Mouse (Mus musculus): ENCODE measurements around the gene Akr1a1.

The Akr1a1 gene

GRCm38 (mm10) chr4:116672785-116673184, 21.3 kb upstream of the Akr1a1 start:
- ChIA-PET CTCF (interaction anchor here in 1 of 4 experiments (0.8 kb wide), 2 partner anchors 11 to 28 kb away, joined by 4 to 5 read pairs; no protein-coding TSS in a partner anchor), POLR2A (interaction anchor here (0.7 to 6.2 kb wide), 8 partner anchors 11 to 28 kb away, joined by 3 to 73 read pairs (median 6); partner anchors contain the start of genes Prdx1 (in 4 of the 4) and Akr1a1 (in 1 of the 4))

DNA sequence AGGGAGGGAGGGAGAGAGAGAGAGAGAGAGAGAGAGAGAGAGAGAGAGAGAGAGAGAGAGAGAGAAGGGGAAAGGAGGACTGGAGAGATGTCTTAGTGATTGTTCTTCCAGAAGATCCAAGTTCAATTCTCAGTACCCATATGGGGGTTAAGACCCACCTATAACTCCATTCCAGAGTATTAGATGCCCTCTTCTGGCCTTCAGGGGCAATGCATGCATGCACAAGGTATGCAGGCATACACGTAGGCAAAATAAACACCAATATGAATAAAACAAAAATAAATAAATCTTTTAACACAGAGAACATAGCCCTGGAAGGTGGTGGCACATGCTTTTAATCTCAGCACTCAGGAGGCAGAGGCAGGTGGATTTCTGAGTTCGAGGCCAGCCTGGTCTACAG, 17.8 kb upstream of the Akr1a1 start:
- POLR2A ChIA-PET: interaction anchor here in 1 of 4 experiments (1.7 kb wide), 1 partner anchor 16 kb away, joined by 6 read pairs; the partner anchor contains the start of gene Prdx1
- CTCF ChIA-PET: no interaction called here

GRCm38 (mm10) chr4:116668145-116668544, 16.7 kb upstream of the Akr1a1 start:
- POLR2A ChIA-PET: interaction anchor here in 2 of 4 experiments (1.2 to 1.7 kb wide), 3 partner anchors 17 to 40 kb away, joined by 4 to 6 read pairs (median 6); partner anchors contain the start of genes Prdx1 (in 2 of the 2) and Nasp (in 1 of the 2)
- CTCF ChIA-PET: interaction anchor here in 1 of 4 experiments (1.3 kb wide), 1 partner anchor 16 kb away, joined by 5 read pairs; the partner anchor contains the start of gene Akr1a1

GRCm38 (mm10) chr4:116666625-116667024, 15.1 kb upstream of the Akr1a1 start:
- ChIA-PET CTCF (interaction anchor here in 2 of 4 experiments (0.6 to 1.1 kb wide), 2 partner anchors 19 to 88 kb away, joined by 3 to 4 read pairs; partner anchors contain the start of gene Prdx1 (in 1 of the 2)), POLR2A (interaction anchor here in 3 of 4 experiments (0.6 to 18.6 kb wide), 5 partner anchors 10 to 508 kb away, joined by 3 to 320 read pairs (median 5); partner anchors contain the start of gene Prdx1 (in 1 of the 3))

- POLR2A ChIA-PET: interaction anchor here (0.6 to 28.6 kb wide), 25 partner anchors 11 to 881 kb away, joined by 3 to 786 read pairs (median 3); partner anchors contain the start of genes Prdx1 (in 3 of the 4), Akr1a1 (in 2 of the 4), Tesk2 (in 2 of the 4) and Gpbp1l1 (in 1 of the 4)
- CTCF ChIA-PET: interaction anchor here (0.6 to 1.8 kb wide), 23 partner anchors 9 to 1973 kb away, joined by 3 to 12 read pairs (median 4); partner anchors contain the start of genes Akr1a1 (in 2 of the 4), Nasp (in 1 of the 4) and Prdx1 (in 1 of the 4)
These were observed 10.5 kb upstream of the Akr1a1 start for GRCm38 (mm10) chr4:116661998-116662397.

GRCm38 (mm10) chr4:116660829-116661228, 9.3 kb upstream of the Akr1a1 start:
- ChIA-PET CTCF (interaction anchor here in 3 of 4 experiments (0.5 to 1.5 kb wide), 5 partner anchors 9 to 32 kb away, joined by 3 read pairs; partner anchors contain the start of gene Akr1a1 (in 1 of the 3)), POLR2A (interaction anchor here (0.6 to 28.6 kb wide), 18 partner anchors 9 to 495 kb away, joined by 3 to 786 read pairs (median 5); partner anchors contain the start of genes Prdx1 (in 4 of the 4), Akr1a1 (in 3 of the 4), Gpbp1l1 (in 2 of the 4) and Nasp (in 1 of the 4))

DNA sequence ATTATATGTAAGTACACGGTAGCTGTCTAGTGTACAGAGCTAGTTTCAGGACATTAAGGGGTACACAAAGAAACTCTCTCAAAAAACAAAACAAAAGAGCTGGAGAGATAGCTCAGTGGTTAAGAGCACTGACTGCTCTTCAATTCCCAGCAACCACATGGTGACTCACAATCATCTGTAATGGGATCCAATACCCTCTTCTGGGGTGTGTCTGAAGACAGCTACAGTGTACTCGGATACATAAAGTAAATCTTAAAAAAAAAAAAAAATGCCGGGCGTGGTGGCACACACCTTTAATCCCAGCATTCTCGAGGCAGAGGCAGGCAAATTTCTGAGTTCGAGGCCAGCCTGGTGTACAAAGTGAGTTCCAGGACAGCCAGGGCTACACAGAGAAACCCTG, 8.4 kb upstream of the Akr1a1 start:
- POLR2A ChIA-PET: interaction anchor here (0.7 to 28.6 kb wide), 12 partner anchors 8 to 578 kb away, joined by 3 to 786 read pairs (median 13); partner anchors contain the start of genes Prdx1 (in 4 of the 4), Akr1a1 (in 3 of the 4) and Nasp (in 1 of the 4)
- CTCF ChIA-PET: interaction anchor here in 1 of 4 experiments (2.7 kb wide), 1 partner anchor 15 kb away, joined by 18 read pairs; no protein-coding TSS in a partner anchor

- ChIA-PET CTCF (interaction anchor here in 1 of 4 experiments (2.7 kb wide), 1 partner anchor 15 kb away, joined by 18 read pairs; no protein-coding TSS in a partner anchor), POLR2A (interaction anchor here (0.7 to 28.6 kb wide), 12 partner anchors 8 to 578 kb away, joined by 3 to 786 read pairs (median 10); partner anchors contain the start of genes Akr1a1 (in 3 of the 4), Prdx1 (in 3 of the 4), Gpbp1l1 (in 1 of the 4) and Nasp (in 1 of the 4))
These were observed 8.0 kb upstream of the Akr1a1 start for GRCm38 (mm10) chr4:116659474-116659873.

DNA sequence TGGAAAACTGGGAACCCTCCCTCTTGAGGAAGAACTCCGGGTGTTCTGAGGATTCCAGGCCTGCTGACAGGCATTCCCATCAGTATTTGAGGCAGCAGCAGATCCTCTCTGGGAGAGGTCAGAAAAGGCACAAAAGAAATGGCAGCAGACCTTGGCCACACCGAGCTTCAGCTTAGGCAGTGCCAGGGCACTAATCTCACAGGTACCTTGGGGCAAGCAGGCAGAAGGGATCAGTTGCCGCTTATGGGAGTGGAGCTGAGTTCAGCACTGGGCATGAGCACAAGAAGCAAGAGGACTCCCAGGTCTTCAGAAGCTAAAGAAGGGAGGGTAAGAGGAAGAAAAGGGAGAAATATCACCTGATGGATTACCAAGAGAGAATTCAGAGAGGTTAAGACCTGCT, 6.5 kb upstream of the Akr1a1 start:
- CTCF ChIA-PET: interaction anchor here in 2 of 4 experiments (1.1 to 2.7 kb wide), 3 partner anchors 13 to 131 kb away, joined by 3 to 18 read pairs (median 5); no protein-coding TSS in a partner anchor

DNA sequence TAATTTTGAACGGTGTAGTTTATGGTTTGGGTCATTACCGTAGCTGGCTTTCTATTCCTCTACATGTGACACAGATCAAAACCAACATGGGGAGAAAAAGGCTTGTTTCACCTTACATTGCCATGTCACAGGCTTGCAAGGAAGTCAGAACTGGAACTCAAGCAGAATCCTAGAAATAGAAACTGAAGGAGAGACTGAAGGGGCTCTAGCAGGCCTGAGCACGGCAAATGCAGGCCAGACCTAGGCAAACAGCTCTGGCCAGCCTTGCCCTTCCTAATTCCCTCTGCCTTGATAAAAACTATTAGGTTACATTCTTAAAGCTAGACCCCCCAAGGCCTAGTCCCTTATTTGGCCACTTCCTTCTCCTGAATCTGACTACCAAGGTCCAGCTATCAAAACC, 4.2 kb upstream of the Akr1a1 start:
- CTCF ChIA-PET: interaction anchor here in 3 of 4 experiments (0.5 to 2.1 kb wide), 4 partner anchors 8 to 1119 kb away, joined by 3 to 7 read pairs (median 4); no protein-coding TSS in a partner anchor
- POLR2A ChIA-PET: interaction anchor here (0.7 to 28.6 kb wide), 20 partner anchors 8 to 435 kb away, joined by 3 to 786 read pairs (median 4); partner anchors contain the start of genes Prdx1 (in 4 of the 4), Gpbp1l1 (in 2 of the 4), Nasp (in 2 of the 4) and Akr1a1 (in 1 of the 4)

More for the DNA sequence above, 6.5 kb upstream of the Akr1a1 start:
- POLR2A ChIA-PET: interaction anchor here (0.6 to 28.6 kb wide), 18 partner anchors 9 to 782 kb away, joined by 3 to 786 read pairs (median 4); partner anchors contain the start of genes Prdx1 (in 4 of the 4), Akr1a1 (in 1 of the 4), Ccdc163 (in 1 of the 4) and Gpbp1l1 (in 1 of the 4)

- ChIA-PET POLR2A (interaction anchor here in 3 of 4 experiments (0.6 to 28.6 kb wide), 15 partner anchors 8 to 98 kb away, joined by 3 to 786 read pairs (median 5); partner anchors contain the start of genes Prdx1 (in 3 of the 3), Gpbp1l1 (in 2 of the 3), Nasp (in 2 of the 3) and Akr1a1 (in 1 of the 3)), CTCF (interaction anchor here in 3 of 4 experiments (0.5 to 2.1 kb wide), 4 partner anchors 8 to 1119 kb away, joined by 3 to 7 read pairs (median 4); no protein-coding TSS in a partner anchor)
These were observed 3.6 kb upstream of the Akr1a1 start for GRCm38 (mm10) chr4:116655100-116655499.

GRCm38 (mm10) chr4:116653228-116653627, 1.7 kb upstream of the Akr1a1 start:
- CTCF ChIA-PET: interaction anchor here in 2 of 4 experiments (0.9 to 1.3 kb wide), 2 partner anchors 9 kb away, joined by 3 read pairs; no protein-coding TSS in a partner anchor
- POLR2A ChIA-PET: interaction anchor here in 3 of 4 experiments (0.9 to 28.6 kb wide), 12 partner anchors 6 to 79 kb away, joined by 3 to 786 read pairs (median 30); partner anchors contain the start of genes Prdx1 (in 3 of the 3) and Nasp (in 2 of the 3)

DNA sequence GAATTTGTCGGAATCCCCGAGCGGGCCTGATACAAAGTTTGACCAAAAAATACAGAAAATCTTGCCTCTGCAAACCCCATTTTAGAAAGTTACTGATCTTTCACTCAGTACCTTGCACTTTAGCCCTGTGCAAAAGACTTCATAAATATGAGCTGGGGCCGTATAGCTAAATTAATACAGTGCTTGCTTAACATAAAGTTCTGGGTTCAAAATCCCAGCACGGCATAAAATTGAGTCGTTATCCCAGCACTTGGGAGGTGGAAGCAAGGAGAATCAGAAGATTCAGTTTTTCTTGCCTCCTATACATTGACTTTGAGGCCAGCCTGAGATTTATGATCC, 286 bp upstream of the Akr1a1 start:
- ChIA-PET POLR2A (interaction anchor here in 3 of 4 experiments (0.6 to 28.6 kb wide), 54 partner anchors 8 to 528 kb away, joined by 3 to 786 read pairs (median 5); partner anchors contain the start of genes Gpbp1l1 (in 3 of the 3), Nasp (in 3 of the 3), Prdx1 (in 3 of the 3) and Ccdc163 (in 2 of the 3)), CTCF (interaction anchor here in 3 of 4 experiments (0.7 to 1.5 kb wide), 5 partner anchors 10 to 171 kb away, joined by 3 to 5 read pairs (median 3); no protein-coding TSS in a partner anchor)

DNA sequence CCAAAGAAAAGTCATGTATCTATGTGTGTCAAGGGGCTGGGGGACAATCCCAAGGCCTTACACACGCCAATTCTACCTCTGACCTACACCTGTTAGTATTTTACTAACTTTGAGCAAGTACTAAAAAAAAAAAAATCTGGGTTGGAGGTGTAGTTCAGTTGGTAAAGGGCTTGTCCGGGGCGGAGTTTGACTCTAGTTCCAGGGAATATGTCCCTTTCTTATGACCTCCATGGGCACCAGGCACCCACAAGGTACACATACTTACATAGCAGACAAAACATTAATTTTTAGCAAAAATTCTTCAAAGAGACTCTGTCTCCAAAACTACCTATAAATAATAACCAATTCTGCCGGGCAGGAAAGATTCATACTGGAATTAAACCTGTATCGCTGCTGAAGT, 1.1 kb downstream of the Akr1a1 start:
- ChIA-PET POLR2A (interaction anchor here (0.6 to 28.6 kb wide), 25 partner anchors 7 to 576 kb away, joined by 3 to 786 read pairs (median 9); partner anchors contain the start of genes Prdx1 (in 4 of the 4), Nasp (in 3 of the 4), Ccdc163 (in 2 of the 4) and Gpbp1l1 (in 2 of the 4)), CTCF (no interaction called here)

DNA sequence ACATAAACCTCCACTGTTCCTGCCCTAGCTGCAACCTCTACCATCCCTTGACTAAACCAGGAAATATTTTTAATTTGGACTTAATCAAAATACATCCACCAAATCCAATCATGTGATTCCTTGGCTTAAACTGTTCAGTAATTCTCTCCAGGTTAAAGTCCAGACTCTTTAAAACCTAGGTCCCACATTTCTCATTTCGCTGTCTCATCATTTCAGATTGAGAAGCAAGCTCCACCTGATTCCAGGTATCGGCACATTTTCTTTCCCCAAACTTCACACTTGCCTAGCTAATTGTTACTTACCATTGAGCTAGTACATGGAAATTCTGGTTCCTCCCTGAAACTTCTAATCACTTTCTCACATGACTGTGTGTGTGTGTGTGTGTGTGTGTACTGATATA, 2.1 kb downstream of the Akr1a1 start:
- POLR2A ChIA-PET: interaction anchor here (0.6 to 28.6 kb wide), 15 partner anchors 9 to 601 kb away, joined by 3 to 786 read pairs (median 17); partner anchors contain the start of genes Prdx1 (in 4 of the 4), Nasp (in 3 of the 4), Ccdc163 (in 2 of the 4) and Mmachc (in 2 of the 4)
- CTCF ChIA-PET: interaction anchor here in 1 of 4 experiments (0.9 kb wide), 1 partner anchor 139 kb away, joined by 4 read pairs; no protein-coding TSS in a partner anchor

DNA sequence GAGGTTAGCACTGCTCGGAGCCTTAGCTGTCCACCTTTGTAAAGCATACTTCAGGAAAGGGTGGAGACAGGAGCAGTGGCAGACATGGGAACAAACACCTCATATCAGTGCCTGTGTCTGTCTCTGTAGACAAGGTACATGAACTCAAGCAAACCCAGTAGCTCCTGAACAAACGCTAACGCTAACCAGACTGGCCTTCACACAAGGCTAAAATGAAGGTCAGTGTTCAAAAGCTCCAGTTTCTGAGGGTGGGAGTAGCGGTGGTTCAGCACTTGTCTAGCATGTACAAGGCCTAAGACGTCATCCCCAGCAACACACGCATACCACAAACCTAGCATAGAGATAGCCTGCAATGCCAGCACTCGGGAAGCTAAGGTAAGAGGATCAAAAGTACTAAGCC, 5.9 kb downstream of the Akr1a1 start:
- CTCF ChIA-PET: interaction anchor here in 2 of 4 experiments (0.5 to 2.9 kb wide), 4 partner anchors 13 to 46 kb away, joined by 3 to 18 read pairs (median 8); no protein-coding TSS in a partner anchor
- POLR2A ChIA-PET: interaction anchor here (0.5 to 28.6 kb wide), 17 partner anchors 13 to 142 kb away, joined by 3 to 786 read pairs (median 10); partner anchors contain the start of genes Prdx1 (in 3 of the 4), Nasp (in 2 of the 4), Ccdc163 (in 1 of the 4) and Ccdc17 (in 1 of the 4)

GRCm38 (mm10) chr4:116644326-116644725, 7.2 kb downstream of the Akr1a1 start:
- ChIA-PET POLR2A (interaction anchor here (0.6 to 28.6 kb wide), 40 partner anchors 8 to 525 kb away, joined by 3 to 786 read pairs (median 5); partner anchors contain the start of genes Prdx1 (in 4 of the 4), Gpbp1l1 (in 2 of the 4), Nasp (in 2 of the 4) and Akr1a1 (in 1 of the 4)), CTCF (interaction anchor here (0.5 to 2.9 kb wide), 32 partner anchors 9 to 902 kb away, joined by 3 to 18 read pairs (median 3); partner anchors contain the start of genes Ccdc163 (in 1 of the 4), Faah (in 1 of the 4), Mmachc (in 1 of the 4) and Nasp (in 1 of the 4))

Measured in embryonic stem cell, embryonic (primary cell).